Mouse (Mus musculus): ENCODE measurements around the gene Cnih4.
A peak's percentile ranks its signal among the peaks of the same experiment; 100 is the strongest.

Gene Cnih4

DNA sequence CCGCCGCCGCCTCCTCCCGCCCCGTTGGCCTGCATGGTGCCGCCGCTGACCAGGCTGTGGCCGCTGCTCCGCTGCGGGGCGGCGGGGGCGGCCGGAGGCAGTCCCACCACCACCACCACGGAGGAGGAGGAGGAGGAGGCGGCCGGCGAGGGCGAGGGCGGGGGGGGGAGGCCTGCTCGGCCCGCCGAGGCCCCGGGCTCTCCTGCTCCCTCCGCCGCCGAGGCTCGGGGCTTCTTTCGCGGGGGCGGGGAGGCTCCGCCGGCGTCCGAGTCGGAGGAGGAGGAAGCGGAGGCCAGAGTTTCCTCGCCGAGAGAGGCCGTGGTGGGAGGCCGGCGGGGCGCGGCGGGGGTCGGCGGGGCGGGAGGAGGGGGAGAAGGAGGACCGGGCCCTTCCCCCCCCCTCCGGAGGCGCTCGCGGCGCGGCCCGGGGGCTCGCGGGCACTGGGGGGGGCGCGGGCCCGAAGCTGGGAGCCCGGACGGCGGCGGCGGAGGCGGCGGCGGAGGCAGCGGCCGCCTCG, 67.0 kb downstream of the Cnih4 start:
- peak; percentile 67 for DNase-seq (ENCODE audit: low spot score)

DNA sequence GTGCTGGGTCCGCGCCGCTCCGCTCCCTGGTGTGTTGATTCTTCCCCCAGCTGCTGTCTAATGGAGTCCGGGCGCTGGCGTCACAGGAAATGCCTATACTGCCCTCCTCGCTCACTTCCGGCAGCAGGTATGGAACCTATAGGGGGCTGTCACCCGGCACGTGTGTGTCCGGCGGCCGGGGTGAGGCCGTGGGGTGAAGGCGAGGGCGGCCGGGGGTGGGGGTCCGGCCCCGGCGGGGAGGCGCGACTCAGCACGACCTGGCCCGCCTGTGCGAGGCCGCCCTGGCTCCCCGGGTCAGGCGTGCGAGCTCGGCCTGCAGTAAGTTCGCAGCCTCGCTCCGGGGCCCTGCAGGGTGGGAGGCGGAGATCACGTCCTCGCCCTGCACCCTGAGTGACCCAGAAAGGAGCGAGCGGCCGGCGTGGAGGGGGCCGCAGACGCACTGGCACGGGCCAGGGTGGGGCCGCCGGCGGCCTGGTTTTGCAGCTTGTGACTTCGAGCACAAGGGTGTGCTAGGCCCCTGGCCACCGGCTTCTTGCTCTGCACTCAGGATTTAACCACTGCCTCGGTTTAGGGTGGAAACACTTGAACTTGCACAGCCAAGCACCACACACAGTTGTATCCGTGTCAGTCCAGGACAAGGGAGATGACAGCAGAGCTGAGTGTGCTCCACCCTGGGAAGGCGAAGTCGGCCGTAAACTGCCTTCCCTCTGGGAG, 67.6 kb downstream of the Cnih4 start, which contains the start of gene Wdr26:
Gene Wdr26, minus strand, starts transcription at position 82 of the 714 bp plus-strand sequence.
- DNase-seq (ENCODE audit: low spot score): peak; percentile 88

- DNase-seq (ENCODE audit: low spot score): no peak
Measured at GRCm38 (mm10) chr1:181214296-181215035, 70.0 kb downstream of the Cnih4 start.

DNA sequence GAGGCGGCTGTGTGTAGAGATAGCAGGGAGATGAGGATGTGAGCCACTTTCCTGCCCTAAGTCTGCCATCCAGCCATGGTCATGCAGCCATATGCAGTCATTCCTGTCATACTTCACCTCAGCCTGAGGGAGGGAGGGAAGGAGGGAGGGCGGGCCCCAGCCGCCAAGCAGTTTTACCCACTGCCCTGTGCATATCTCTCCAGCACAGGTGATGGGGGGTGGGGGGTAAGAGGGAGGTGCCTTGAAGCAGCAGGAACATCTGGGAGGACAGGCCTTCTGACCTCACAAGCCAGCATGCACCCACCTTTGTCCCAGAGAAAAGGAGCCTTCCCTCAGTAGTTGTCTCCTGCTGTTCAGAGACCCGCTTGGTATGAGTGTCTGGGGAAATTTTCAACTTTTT, 71.8 kb downstream of the Cnih4 start:
- DNase-seq (ENCODE audit: low spot score): no peak

Data from testis, postnatal 14 days (tissue).